ENCODE assay signal across 9 mouse cellular contexts in genomic region chr11:25644767-25645622, GRCm38 (mm10).
DNase-seq lines count a peak whose midpoint lies in the region; ATAC-seq lines count a peak whose summit lies in the region.
"Had no signal": no experiment of that assay in that cellular context is flagged by ENCODE, and none has a peak within 500 bp of the region (broad histone marks: within the 10 kb centered on the region; RNA-seq: fewer than 3 reads in every experiment).

No protein-coding gene starts in this region.

- H3K4me1 ChIP-seq in embryonic facial prominence, embryonic 12.5 days, result peaks cover 5% of the 10 kb centered on the region; the same call in 1 of the 2 replicates
- no peaks in the 10 kb centered on the region for H3K4me1 ChIP-seq in kidney, embryonic 14.5 days (ENCODE audit: control insufficient read depth, insufficient read depth, low read length)
- peaks cover 23% of the 10 kb centered on the region for H3K4me1 ChIP-seq in limb, embryonic 13.5 days
- H3K4me1 ChIP-seq: liver, embryonic 15.5 days had no signal

- no peak for ATAC-seq in embryonic facial prominence, embryonic 12.5 days (ENCODE audit: insufficient number of reproducible peaks, insufficient read depth, low FRiP score, low TSS enrichment)
- ATAC-seq in kidney, embryonic 14.5 days (ENCODE audit: low FRiP score, low TSS enrichment), result no peak
- ATAC-seq in limb, embryonic 13.5 days (ENCODE audit: low FRiP score, low read depth), result no peak; the same call in 1 of the 2 replicates
- ATAC-seq in CD4-positive, CD25-positive, alpha-beta regulatory T cell, adult 4 months, result no peak

- peak overlapping the region; percentile 6; the same call in 1 of the 2 replicates for H3K4me3 ChIP-seq in embryonic facial prominence, embryonic 12.5 days
- H3K4me3 ChIP-seq in kidney, embryonic 14.5 days (ENCODE audit: low read length), result no peak overlapping the region
- H3K4me3 ChIP-seq in limb, embryonic 13.5 days, result peak overlapping the region; percentile 26
- H3K4me3 ChIP-seq: liver, embryonic 15.5 days had no signal

- no peaks in the 10 kb centered on the region for H3K27me3 ChIP-seq in embryonic facial prominence, embryonic 12.5 days
- H3K27me3 ChIP-seq in kidney, embryonic 14.5 days (ENCODE audit: control insufficient read depth, insufficient read depth, low read length), result no peaks in the 10 kb centered on the region
- H3K27me3 ChIP-seq in limb, embryonic 13.5 days, result peaks cover 4% of the 10 kb centered on the region
- H3K27me3 ChIP-seq: liver, embryonic 15.5 days had no signal

- no peaks in the 10 kb centered on the region for H3K9me3 ChIP-seq in embryonic facial prominence, embryonic 12.5 days
- H3K9me3 ChIP-seq in kidney, embryonic 14.5 days (ENCODE audit: control insufficient read depth, low read length), result no peaks in the 10 kb centered on the region
- H3K9me3 ChIP-seq in limb, embryonic 13.5 days, result no peaks in the 10 kb centered on the region
- H3K9me3 ChIP-seq: liver, embryonic 15.5 days had no signal

- H3K27ac ChIP-seq in embryonic facial prominence, embryonic 12.5 days, result no peak overlapping the region
- H3K27ac ChIP-seq in kidney, embryonic 14.5 days (ENCODE audit: low read depth, low read length), result no peak overlapping the region
- no peak overlapping the region for H3K27ac ChIP-seq in limb, embryonic 13.5 days
- H3K27ac ChIP-seq: liver, embryonic 15.5 days had no signal

- H3K4me2 ChIP-seq in embryonic facial prominence, embryonic 12.5 days (replicated peaks), result peak overlapping the region; percentile 31
- H3K4me2 ChIP-seq in kidney, embryonic 14.5 days (replicated peaks; ENCODE audit: low read depth, low read length), result 0 out of 2 replicates have a peak overlapping the region, but pooled peaks have one; percentile 1
- H3K4me2 ChIP-seq in limb, embryonic 13.5 days (replicated peaks), result peak overlapping the region; percentile 56
- H3K4me2 ChIP-seq: liver, embryonic 15.5 days had no signal

- 38% methylated on average over 22 of the region's 22 CpGs for WGBS in embryonic facial prominence, embryonic 12.5 days
- 63% methylated on average over 22 of the region's 22 CpGs for WGBS in kidney, embryonic 14.5 days
- 31% methylated on average over 22 of the region's 22 CpGs for WGBS in limb, embryonic 13.5 days

- H3K9ac ChIP-seq in embryonic facial prominence, embryonic 12.5 days, result no peak overlapping the region
- H3K9ac ChIP-seq in kidney, embryonic 14.5 days (ENCODE audit: low read depth, low read length), result no peak overlapping the region
- no peak overlapping the region for H3K9ac ChIP-seq in limb, embryonic 13.5 days
- H3K9ac ChIP-seq: liver, embryonic 15.5 days had no signal

- no peaks in the 10 kb centered on the region for H3K36me3 ChIP-seq in embryonic facial prominence, embryonic 12.5 days
- no peaks in the 10 kb centered on the region for H3K36me3 ChIP-seq in kidney, embryonic 14.5 days (ENCODE audit: control insufficient read depth, insufficient read depth, low read length)
- H3K36me3 ChIP-seq in limb, embryonic 13.5 days, result no peaks in the 10 kb centered on the region
- H3K36me3 ChIP-seq: liver, embryonic 15.5 days had no signal

- peak; percentile 14 for DNase-seq in embryo, embryonic 11 days
- DNase-seq in embryo, embryonic 10 days (ENCODE audit: low spot score), result no peak
- DNase-seq in adrenal gland, adult 2 months, result no peak
- no peak for DNase-seq in adrenal gland, postnatal 36 days

Comparison
In these comparisons a context has a peak if more than half of its experiments do, and no peak if none do; other contexts are left out.
1. H3K4me2 ChIP-seq: peak in every context shown above with its lines; median percentile 56 in limb, embryonic 13.5 days; 31 in embryonic facial prominence, embryonic 12.5 days; 1 in kidney, embryonic 14.5 days.